Mouse (Mus musculus): ENCODE measurements around the gene Nudt11.
"Not testable (repeated sequence)": the region's sequence is repeated elsewhere in the genome, so short reads cannot be mapped to it uniquely, and the experiment has no call there.

Gene Nudt11

GRCm38 (mm10) chrX:6047066-6047935 lies at the start of gene Nudt11:
TSS of gene Nudt11 (plus strand) at chrX:6047453.
- DNase-seq (ENCODE audit: low read depth, low spot score) = not testable (repeated sequence)

GRCm38 (mm10) chrX:6047936-6048614 lies 822 bp downstream of the Nudt11 start:
- not testable (repeated sequence) for DNase-seq (ENCODE audit: low read depth, low spot score)

GRCm38 (mm10) chrX:6061563-6061962 lies 14.3 kb downstream of the Nudt11 start:
- DNase-seq (ENCODE audit: low read depth, low spot score) = no peak

- no peak for DNase-seq (ENCODE audit: low read depth, low spot score)
Observed at GRCm38 (mm10) chrX:6082954-6083680, 35.9 kb downstream of the Nudt11 start, which contains the start of gene AU022751. TSS of gene AU022751 (minus strand) at chrX:6083419.

- peak; percentile 16 for DNase-seq (ENCODE audit: low read depth, low spot score)
Observed at GRCm38 (mm10) chrX:6091547-6091946, 44.3 kb downstream of the Nudt11 start.

GRCm38 (mm10) chrX:6091996-6092757 lies 44.9 kb downstream of the Nudt11 start:
- DNase-seq (ENCODE audit: low read depth, low spot score) = peak; percentile 22
